Mouse (Mus musculus): ENCODE measurements around the gene Kcnh1.

GRCm38 (mm10) chr1:192431423-192431822 is 240.8 kb downstream of the Kcnh1 start:
- TF ChIP-seq CTCF (IDR thresholded peaks at IDR 0.05; ENCODE audit: extremely low read depth, insufficient read depth, low read length) (no peak), POLR2A (IDR thresholded peaks at IDR 0.05; ENCODE audit: extremely low read depth, insufficient read depth, low read length) (no peak)
